Mouse (Mus musculus) heart, postnatal 0 days (tissue): Measurements from ENCODE around the gene Prickle1. TPM values are rescaled to one million over a fixed set of nuclear protein-coding genes. Genes with fewer than 3 reads are reported as not detected.

Experiments
- ATAC-seq: fragments of 200-750 bp; cut with Nextera tagmentation; 2 replicates; pipeline ENCODE4 v1.8.0; 2017; ENCODE audit warnings: low read depth, moderate number of reproducible peaks, moderate library complexity; ENCODE audit not compliant: insufficient read depth
- DNase-seq: peaks from one replicate; pipeline ENCODE4 v3.0.0-alpha.2; 2016; ENCODE audit warnings: low spot score
- H3K27ac ChIP-seq: fragments of 300-500 bp; sonication (generic); 2 replicates; pipeline ENCODE4 v1.5.1; 2014; ENCODE audit warnings: low read depth, mild to moderate bottlenecking
- H3K27me3 ChIP-seq: fragments of 300-500 bp; sonication (generic); 2 replicates; pipeline ENCODE4 v1.6.1; 2014; ENCODE audit warnings: low read length, mixed read lengths; ENCODE audit not compliant: control insufficient read depth, insufficient read depth
- H3K36me3 ChIP-seq: fragments of 300-500 bp; sonication (generic); replicated peaks from 2 replicates; pipeline ENCODE4 v1.6.1; 2014; ENCODE audit warnings: low read length, mixed read lengths; ENCODE audit not compliant: control insufficient read depth, insufficient read depth
- H3K4me1 ChIP-seq: fragments of 300-500 bp; sonication (generic); 2 replicates; pipeline ENCODE4 v1.6.1; 2014; ENCODE audit warnings: antibody characterized with exemption; ENCODE audit not compliant: control insufficient read depth, insufficient read depth
- H3K4me2 ChIP-seq: fragments of 300-500 bp; sonication (generic); 2 replicates; pipeline ENCODE4 v1.6.1; 2014; ENCODE audit warnings: low read depth, mild to moderate bottlenecking, low read length, moderate library complexity
- H3K4me3 ChIP-seq: fragments of 300-500 bp; sonication (generic); 2 replicates; pipeline ENCODE4 v1.5.1; 2014; ENCODE audit warnings: low read depth, low read length
- H3K9ac ChIP-seq: fragments of 300-500 bp; sonication (generic); replicated peaks from 2 replicates; pipeline ENCODE4 v1.6.1; 2014; ENCODE audit warnings: low read depth, low read length, mixed read lengths
- H3K9me3 ChIP-seq: fragments of 300-500 bp; sonication (generic); replicated peaks from 2 replicates; pipeline ENCODE4 v1.6.1; 2016; ENCODE audit warnings: low read length; ENCODE audit not compliant: control insufficient read depth
- CTCF ChIP-seq: IDR thresholded peaks from 2 replicates; pipeline ENCODE4 v1.5.1; 2016; ENCODE audit warnings: antibody characterized with exemption, control low read depth, low read depth
- EP300 ChIP-seq: IDR thresholded peaks from 2 replicates; pipeline ENCODE4 v1.6.1; 2016; ENCODE audit warnings: antibody characterized with exemption, low read depth
- WGBS: fragments of 180-500 bp; shearing (Covaris S2); extraction: QIAGEN DNeasy Blood & Tissue Kit; methylation state at CpG from one replicate; pipeline ENCODE4 v1.1.7; 2014; 5-methylcytosine and 5-hydroxymethylcytosine counted together
- polyA plus RNA-seq: library from polyadenylated mRNA; unstranded; fragments of >200 nt; fragmentation: Nextera tagmentation; extraction: Ambion mirVana; gene quantifications from 2 replicates; pipeline ENCODE4 v1.2.1, GENCODE M21; 2015
- total RNA-seq: library from RNA; depleted of rRNA; stranded (reverse); fragments of >200 nt; gene quantifications from 2 replicates; pipeline ENCODE4 v1.2.3, GENCODE M21; 2014; ENCODE audit warnings: low replicate concordance

The Prickle1 gene
- total and polyA plus RNA-seq, 2 experiments from 2014 or later = 21.0 to 24.2 TPM

- no peaks in the 10 kb centered on the region for H3K36me3 ChIP-seq
Observed at GRCm38 (mm10) chr15:93570881-93571495, 24.7 kb downstream of the Prickle1 start.

DNA sequence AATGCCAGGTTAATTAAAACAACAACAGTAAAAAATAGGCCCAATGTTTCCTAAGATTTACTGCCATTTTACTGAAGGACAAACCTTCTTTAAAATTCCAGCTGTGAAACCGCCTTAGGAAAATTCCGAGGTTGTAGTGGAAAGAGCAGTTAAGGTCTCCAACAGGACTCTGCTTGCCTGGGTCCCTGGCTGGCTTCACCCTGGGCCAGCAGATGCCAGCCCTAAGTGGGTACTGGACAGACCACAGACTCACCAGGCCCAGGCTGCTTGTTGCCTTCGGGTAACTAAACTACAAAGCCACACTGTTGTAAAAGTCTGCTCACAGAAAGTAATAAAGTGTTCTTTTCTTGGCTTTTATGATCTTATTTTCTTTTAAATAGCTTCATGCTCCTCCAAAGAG lies 26.8 kb downstream of the Prickle1 start:
- Histone ChIP-seq H3K27ac (0 out of 2 replicates have a peak overlapping the region, but pooled peaks have one; percentile 1), H3K9me3 (no peaks in the 10 kb centered on the region), H3K4me2 (no peak overlapping the region), H3K9ac (no peak overlapping the region), H3K4me1 (peaks cover 18% of the 10 kb centered on the region), H3K36me3 (no peaks in the 10 kb centered on the region), H3K4me3 (no peak overlapping the region), H3K27me3 (no peaks in the 10 kb centered on the region)
- DNase-seq (no peak), ATAC-seq (no peak)
- TF ChIP-seq EP300 = no peak
- TF ChIP-seq CTCF = no peak
- 71% methylated on average over 3 of the region's 3 CpGs for WGBS

More at GRCm38 (mm10) chr15:93570881-93571495, 24.7 kb downstream of the Prickle1 start:
- Histone ChIP-seq H3K4me3 (no peak overlapping the region), H3K9ac (no peak overlapping the region), H3K9me3 (no peaks in the 10 kb centered on the region), H3K27me3 (no peaks in the 10 kb centered on the region), H3K4me1 (peaks cover 18% of the 10 kb centered on the region), H3K27ac (no peak overlapping the region), H3K4me2 (no peak overlapping the region)
- DNase-seq (no peak), ATAC-seq (no peak)
- no peak for TF ChIP-seq EP300
- no peak for TF ChIP-seq CTCF
- WGBS = 68% methylated on average over 11 of the region's 11 CpGs

DNA sequence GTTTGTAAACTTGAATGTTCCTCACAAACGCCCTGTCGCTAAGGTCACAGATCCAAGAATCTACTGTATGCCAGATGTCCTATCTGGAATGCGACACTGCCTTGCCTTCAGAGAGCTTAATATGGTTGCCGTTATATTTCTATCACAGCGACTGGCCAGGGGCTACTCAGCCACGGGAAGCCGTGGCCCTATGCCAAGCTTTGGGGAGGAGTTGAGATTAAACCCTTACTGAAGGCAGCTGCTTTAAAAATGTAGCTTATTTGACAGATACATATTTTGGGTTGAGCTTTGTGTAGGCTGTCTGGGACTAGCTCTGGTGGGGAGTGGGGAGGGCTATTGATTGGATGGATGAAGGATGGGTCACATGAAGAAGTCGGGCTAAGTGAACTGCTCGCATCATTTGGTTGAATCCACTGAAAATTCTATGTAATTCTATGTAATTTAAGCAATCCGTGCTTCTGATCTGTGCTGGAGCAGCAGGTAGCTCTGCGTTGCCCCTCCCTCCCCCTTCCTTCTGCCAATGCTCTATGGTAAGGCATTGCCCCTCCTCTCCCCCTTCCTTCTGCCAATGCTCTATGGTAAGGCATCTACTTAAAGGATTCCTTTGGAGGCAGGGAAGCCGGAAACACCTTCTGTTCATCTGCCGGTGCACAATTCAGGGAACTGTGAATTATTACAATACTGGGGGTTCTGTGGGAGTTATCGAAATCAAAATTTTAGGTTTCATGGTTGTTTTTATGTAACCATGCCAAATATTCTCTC lies 28.0 kb downstream of the Prickle1 start:
- Histone ChIP-seq H3K36me3 (no peaks in the 10 kb centered on the region), H3K9me3 (no peaks in the 10 kb centered on the region), H3K4me1 (peaks cover 18% of the 10 kb centered on the region), H3K27ac (peak overlapping the region; percentile 80), H3K4me3 (peak overlapping the region; percentile 9; the same call in 1 of the 2 replicates), H3K9ac (peak overlapping the region; percentile 20; the same call in 1 of the 2 replicates), H3K4me2 (peak overlapping the region; percentile 51), H3K27me3 (no peaks in the 10 kb centered on the region)
- TF ChIP-seq CTCF (no peak), EP300 (no peak)
- DNase-seq (peak; percentile 57), ATAC-seq (peak; percentile 76)
- WGBS = 33% methylated on average over 14 of the region's 14 CpGs

GRCm38 (mm10) chr15:93563491-93563890 lies 32.2 kb downstream of the Prickle1 start:
- Histone ChIP-seq H3K27me3 (no peaks in the 10 kb centered on the region), H3K9ac (no peak overlapping the region), H3K4me3 (no peak overlapping the region), H3K9me3 (no peaks in the 10 kb centered on the region), H3K36me3 (no peaks in the 10 kb centered on the region), H3K4me1 (peaks cover 33% of the 10 kb centered on the region), H3K27ac (no peak overlapping the region), H3K4me2 (no peak overlapping the region)
- no peak for TF ChIP-seq CTCF
- TF ChIP-seq EP300 = no peak
- no peak for ATAC-seq
- 45% methylated on average over 5 of the region's 5 CpGs for WGBS
- no peak for DNase-seq

DNA sequence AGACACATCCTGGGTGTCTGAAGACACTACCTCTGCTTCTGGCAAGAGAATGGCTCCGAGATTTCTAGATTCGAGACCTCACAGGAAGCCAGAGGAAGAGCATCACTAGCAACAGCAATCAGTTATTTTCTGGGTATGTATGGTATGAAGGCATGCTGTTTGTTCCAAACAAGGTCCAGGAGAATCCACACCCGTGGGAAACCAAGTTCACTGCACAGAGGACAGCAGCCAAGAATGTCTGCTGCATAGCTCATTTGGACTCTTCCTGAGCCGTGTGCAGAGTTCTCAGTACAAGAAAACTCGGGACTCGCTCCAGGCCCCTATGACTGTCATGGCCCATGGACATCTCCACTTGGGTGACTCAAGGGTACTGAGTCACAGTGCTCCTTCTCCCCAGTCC lies 34.2 kb downstream of the Prickle1 start:
- no peak overlapping the region for H3K9ac ChIP-seq
- peak overlapping the region; percentile 50; the same call in 1 of the 2 replicates for H3K27ac ChIP-seq
- TF ChIP-seq EP300 (no peak), CTCF (no peak)
- no peaks in the 10 kb centered on the region for H3K27me3 ChIP-seq
- no peaks in the 10 kb centered on the region for H3K36me3 ChIP-seq
- no peak overlapping the region for H3K4me2 ChIP-seq
- H3K9me3 ChIP-seq = no peaks in the 10 kb centered on the region
- no peak for DNase-seq
- WGBS = 41% methylated on average over 6 of the region's 6 CpGs
- H3K4me1 ChIP-seq = peaks cover 16% of the 10 kb centered on the region
- ATAC-seq = peak; percentile 44; the same call in 1 of the 2 replicates
- no peak overlapping the region for H3K4me3 ChIP-seq
